Mouse (Mus musculus): Measurements from ENCODE around the gene Epn2. TPM values are rescaled to one million over a fixed set of nuclear protein-coding genes. Genes with fewer than 3 reads are reported as not detected.

Gene Epn2
- polyA plus RNA-seq, 1 experiment from 2014 or later = 19.7 TPM

DNA sequence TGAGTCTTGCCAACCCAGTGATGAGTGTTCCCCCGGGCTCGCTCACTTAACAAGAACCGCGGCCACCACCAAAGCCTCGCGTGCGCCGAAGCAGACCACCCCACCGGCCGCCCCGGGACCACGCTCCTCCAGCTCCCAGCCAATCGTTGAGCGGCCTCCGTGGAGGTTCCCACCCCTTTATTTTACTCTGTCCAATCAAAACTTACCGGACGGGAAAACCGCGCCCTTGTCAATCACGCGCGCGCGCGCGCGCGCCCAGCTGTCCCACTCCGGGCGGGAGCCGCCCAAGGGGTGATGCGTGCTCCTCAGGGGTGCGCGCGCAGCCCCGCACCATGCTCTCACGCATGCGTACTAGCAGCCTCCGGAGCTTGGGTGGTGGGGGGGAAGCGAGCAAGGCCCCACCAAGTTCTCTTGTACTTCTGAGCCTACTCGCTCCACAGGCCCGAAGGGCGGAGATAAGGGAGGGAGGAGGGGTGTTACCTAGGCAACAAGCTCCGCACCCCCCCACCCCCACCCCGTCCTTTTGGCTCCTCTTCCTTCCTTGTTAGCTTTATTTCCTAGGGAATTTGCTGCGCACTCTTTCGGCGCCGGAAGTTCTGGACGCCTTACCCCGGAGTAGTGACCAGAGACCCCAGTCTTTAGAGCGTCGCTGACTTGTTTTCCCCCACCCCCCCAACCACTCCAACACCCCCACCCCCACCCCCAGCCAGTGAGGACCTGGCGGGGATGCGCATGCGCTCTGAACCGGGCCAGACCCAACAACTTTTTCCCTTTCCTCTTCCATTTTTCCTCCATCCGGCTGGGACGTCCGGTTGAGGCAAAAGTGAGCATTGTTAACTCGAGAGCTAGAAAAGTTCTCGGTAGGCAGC is 85.1 kb downstream of the Epn2 start, which contains the start of gene Mapk7:
Gene Mapk7 (minus strand): TSS at position 278 of the 869 bp plus-strand sequence.
- under 1% methylated on average over 62 of the region's 62 CpGs for WGBS
- peak within 1 kb of the TSS; percentile 91 for H3K4me2 ChIP-seq (ENCODE audit: low read depth, low read length)
- peak; percentile 94 for ATAC-seq (replicated peaks; ENCODE audit: extremely low read depth, insufficient read depth, low FRiP score)
- H3K9me3 ChIP-seq (replicated peaks; ENCODE audit: control insufficient read depth, low read length) = no peaks in the 10 kb centered on the region; the same call in 1 of the 2 replicates
- H3K9ac ChIP-seq (ENCODE audit: low read length) = peak within 1 kb of the TSS; percentile 80
- peak within 1 kb of the TSS; percentile 90 for H3K27ac ChIP-seq (ENCODE audit: low read length)
- H3K4me1 ChIP-seq (ENCODE audit: control insufficient read depth, insufficient read depth, low read length) = peaks cover 14% of the 10 kb centered on the region
- H3K36me3 ChIP-seq (ENCODE audit: control insufficient read depth, insufficient read depth) = peaks cover 24% of the 10 kb centered on the region
- H3K27me3 ChIP-seq (ENCODE audit: control insufficient read depth, insufficient read depth, low read length) = no peaks in the 10 kb centered on the region
- H3K4me3 ChIP-seq (ENCODE audit: low read length) = peak within 1 kb of the TSS; percentile 73

DNA sequence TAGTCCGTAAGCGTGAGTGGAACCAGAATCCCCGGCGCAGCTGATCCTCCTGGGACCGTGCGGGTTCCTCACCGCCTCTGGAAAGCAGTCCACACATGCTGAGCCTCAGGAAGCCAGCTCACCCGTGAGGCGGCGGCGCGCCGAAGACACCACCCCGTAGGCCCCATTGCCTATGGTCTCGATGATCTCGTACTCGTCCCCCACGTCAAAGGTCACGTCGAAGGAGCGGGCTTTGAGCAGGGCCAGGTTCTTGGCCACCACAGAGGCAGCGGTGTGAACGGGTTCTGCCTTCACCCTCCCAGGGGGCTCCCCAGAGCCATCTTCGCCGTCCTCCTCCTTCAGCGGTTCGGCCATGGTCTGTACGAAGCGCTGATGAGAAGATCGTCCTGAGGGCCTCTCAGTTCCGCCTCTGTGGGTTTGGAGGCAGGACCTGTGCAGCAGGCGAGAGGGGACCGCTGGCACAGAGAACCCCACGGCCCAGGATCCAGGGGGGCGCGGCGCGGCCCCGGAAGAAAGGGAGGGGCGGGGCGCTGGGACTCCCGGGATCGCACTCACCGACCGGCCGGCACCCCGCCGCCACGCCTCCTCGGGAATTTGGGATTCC is 85.9 kb downstream of the Epn2 start:
- no peaks in the 10 kb centered on the region; the same call in 1 of the 2 replicates for H3K9me3 ChIP-seq (replicated peaks; ENCODE audit: control insufficient read depth, low read length)
- 1% methylated on average over 50 of the region's 50 CpGs for whole genome bisulfite sequencing
- peak overlapping the region; percentile 91 for H3K4me2 ChIP-seq (ENCODE audit: low read depth, low read length)

DNA sequence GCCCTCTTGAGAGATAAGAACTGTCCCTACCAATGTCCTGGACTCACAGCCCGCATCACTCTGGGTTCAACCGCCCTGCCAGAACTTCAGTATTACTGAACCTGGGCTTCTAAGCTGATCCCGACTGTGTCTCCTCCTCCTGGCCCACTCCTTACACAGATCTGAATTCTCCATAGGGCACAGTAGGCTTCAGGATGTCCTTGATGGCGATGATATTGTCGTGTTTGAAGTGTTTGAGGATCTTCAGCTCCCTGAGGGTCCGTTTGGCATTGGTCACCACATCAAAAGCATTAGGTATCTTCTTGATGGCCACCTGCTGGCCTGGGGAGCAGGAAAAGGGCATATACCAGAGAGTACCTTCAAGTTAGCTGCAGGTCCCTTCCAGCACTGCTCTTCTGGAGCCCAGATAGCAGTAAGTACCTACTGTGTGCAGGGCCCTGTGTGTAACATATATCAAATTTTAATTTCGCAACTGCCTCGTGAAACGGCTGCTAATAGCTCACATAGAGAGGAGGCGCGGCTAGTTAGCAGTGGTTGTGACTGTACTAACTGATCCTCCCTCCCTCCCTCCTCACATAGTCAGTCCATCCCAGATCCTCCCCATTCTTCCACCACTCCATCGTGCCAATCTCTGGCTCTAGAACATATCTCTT is 86.6 kb downstream of the Epn2 start:
- H3K4me3 ChIP-seq (ENCODE audit: low read length) = peak overlapping the region; percentile 73
- WGBS = 57% methylated on average over 12 of the region's 12 CpGs
- H3K9me3 ChIP-seq (replicated peaks; ENCODE audit: control insufficient read depth, low read length) = no peaks in the 10 kb centered on the region; the same call in 1 of the 2 replicates
- no peaks in the 10 kb centered on the region for H3K27me3 ChIP-seq (ENCODE audit: control insufficient read depth, insufficient read depth, low read length)
- no peak overlapping the region for H3K27ac ChIP-seq (ENCODE audit: low read length)
- H3K36me3 ChIP-seq (ENCODE audit: control insufficient read depth, insufficient read depth) = peaks cover 26% of the 10 kb centered on the region
- peak overlapping the region; percentile 80 for H3K9ac ChIP-seq (ENCODE audit: low read length)
- peaks cover 12% of the 10 kb centered on the region for H3K4me1 ChIP-seq (ENCODE audit: control insufficient read depth, insufficient read depth, low read length)
- H3K4me2 ChIP-seq (ENCODE audit: low read depth, low read length) = peak overlapping the region; percentile 91
- no peak for ATAC-seq (replicated peaks; ENCODE audit: extremely low read depth, insufficient read depth, low FRiP score)

More for the DNA sequence above, 85.9 kb downstream of the Epn2 start:
- Histone ChIP-seq H3K4me3 (ENCODE audit: low read length) (peak overlapping the region; percentile 73), H3K9ac (ENCODE audit: low read length) (peak overlapping the region; percentile 80), H3K4me1 (ENCODE audit: control insufficient read depth, insufficient read depth, low read length) (peaks cover 11% of the 10 kb centered on the region), H3K36me3 (ENCODE audit: control insufficient read depth, insufficient read depth) (peaks cover 26% of the 10 kb centered on the region), H3K27ac (ENCODE audit: low read length) (peak overlapping the region; percentile 74), H3K27me3 (ENCODE audit: control insufficient read depth, insufficient read depth, low read length) (no peaks in the 10 kb centered on the region)
- peak; percentile 34; the same call in 1 of the 2 replicates for ATAC-seq (replicated peaks; ENCODE audit: extremely low read depth, insufficient read depth, low FRiP score)

DNA sequence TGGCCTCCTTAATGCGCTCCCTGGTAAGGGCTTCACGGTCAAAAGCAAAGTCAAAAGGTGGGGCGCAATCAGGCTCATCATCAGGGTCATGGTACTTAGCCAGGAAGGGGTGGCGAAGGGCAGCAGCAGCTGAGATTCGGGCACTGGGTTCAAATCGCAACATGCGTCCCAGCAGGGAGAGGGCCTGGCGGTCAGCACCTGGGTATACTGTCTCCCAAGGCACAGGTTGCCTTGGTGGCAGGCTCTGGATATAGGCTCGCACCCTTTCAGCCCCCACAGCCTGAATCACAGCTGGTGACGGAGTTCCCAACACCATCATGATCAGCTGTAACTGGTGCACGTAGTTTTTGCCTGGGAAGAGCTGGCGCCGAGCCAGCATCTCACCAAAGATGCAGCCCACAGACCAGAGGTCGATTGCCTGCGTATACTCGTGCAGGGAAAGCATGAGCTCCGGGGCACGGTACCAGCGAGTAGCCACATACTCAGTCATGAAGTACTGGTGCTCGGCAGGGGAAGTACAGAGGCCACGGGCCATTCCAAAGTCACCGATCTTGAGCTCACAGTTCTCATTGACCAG is 88.5 kb downstream of the Epn2 start:
- 87% methylated on average over 22 of the region's 22 CpGs for WGBS

DNA sequence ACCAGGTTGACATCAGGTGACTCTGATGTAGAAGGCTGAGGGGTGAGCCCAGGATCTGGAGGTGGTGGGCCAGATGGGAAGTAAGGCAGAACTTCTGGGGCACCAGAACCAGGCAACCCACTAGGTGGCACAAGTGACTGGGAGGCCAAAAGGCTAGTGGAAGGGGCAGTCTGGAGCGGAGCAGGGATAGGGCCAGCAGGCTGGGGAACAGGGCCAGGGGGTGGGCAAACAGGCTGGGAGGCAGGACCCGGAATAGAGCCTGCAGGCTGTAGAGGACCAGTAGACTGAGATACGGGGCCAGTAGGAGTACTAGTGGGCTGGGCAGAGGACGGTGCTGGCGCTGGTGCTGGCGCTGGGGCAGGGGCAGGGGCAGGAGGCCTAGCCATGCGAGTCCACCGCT is 89.6 kb downstream of the Epn2 start:
- no peak overlapping the region for H3K4me2 ChIP-seq (ENCODE audit: low read depth, low read length)
- H3K9ac ChIP-seq (ENCODE audit: low read length) = no peak overlapping the region
- H3K36me3 ChIP-seq (ENCODE audit: control insufficient read depth, insufficient read depth) = peaks cover 26% of the 10 kb centered on the region
- H3K4me1 ChIP-seq (ENCODE audit: control insufficient read depth, insufficient read depth, low read length) = peaks cover 18% of the 10 kb centered on the region
- 93% methylated on average over 8 of the region's 8 CpGs for WGBS
- H3K4me3 ChIP-seq (ENCODE audit: low read length) = no peak overlapping the region
- no peak overlapping the region for H3K27ac ChIP-seq (ENCODE audit: low read length)
- no peaks in the 10 kb centered on the region for H3K27me3 ChIP-seq (ENCODE audit: control insufficient read depth, insufficient read depth, low read length)
- no peaks in the 10 kb centered on the region for H3K9me3 ChIP-seq (replicated peaks; ENCODE audit: control insufficient read depth, low read length)
- ATAC-seq (replicated peaks; ENCODE audit: extremely low read depth, insufficient read depth, low FRiP score) = no peak

More for the DNA sequence above, 88.5 kb downstream of the Epn2 start:
- Histone ChIP-seq H3K9me3 (replicated peaks; ENCODE audit: control insufficient read depth, low read length) (no peaks in the 10 kb centered on the region), H3K36me3 (ENCODE audit: control insufficient read depth, insufficient read depth) (peaks cover 26% of the 10 kb centered on the region), H3K27ac (ENCODE audit: low read length) (no peak overlapping the region), H3K27me3 (ENCODE audit: control insufficient read depth, insufficient read depth, low read length) (no peaks in the 10 kb centered on the region), H3K4me1 (ENCODE audit: control insufficient read depth, insufficient read depth, low read length) (peaks cover 22% of the 10 kb centered on the region), H3K4me3 (ENCODE audit: low read length) (no peak overlapping the region), H3K9ac (ENCODE audit: low read length) (no peak overlapping the region), H3K4me2 (ENCODE audit: low read depth, low read length) (no peak overlapping the region)
- no peak for ATAC-seq (replicated peaks; ENCODE audit: extremely low read depth, insufficient read depth, low FRiP score)

DNA sequence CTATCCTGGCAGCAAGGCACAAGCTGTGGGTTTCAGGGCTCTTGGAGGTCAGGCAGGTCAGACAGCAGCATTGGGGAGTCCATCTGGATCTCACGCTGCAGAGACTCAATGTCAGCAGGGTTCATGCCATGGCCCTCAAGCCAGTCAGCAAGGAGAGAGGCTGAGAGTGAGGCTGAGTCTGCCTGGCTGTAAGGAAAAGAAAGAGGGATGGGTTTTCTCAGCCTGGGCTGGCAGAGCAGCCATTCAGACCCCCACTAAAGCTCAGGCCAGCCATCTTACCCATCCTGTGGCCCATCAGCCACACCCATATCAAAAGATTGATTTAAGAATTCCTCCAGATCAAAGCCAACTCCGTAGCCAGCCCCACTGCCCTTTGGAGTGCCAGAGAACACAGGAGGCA is 90.4 kb downstream of the Epn2 start:
- Histone ChIP-seq H3K27ac (ENCODE audit: low read length) (no peak overlapping the region), H3K4me2 (ENCODE audit: low read depth, low read length) (no peak overlapping the region), H3K9me3 (replicated peaks; ENCODE audit: control insufficient read depth, low read length) (no peaks in the 10 kb centered on the region), H3K4me3 (ENCODE audit: low read length) (no peak overlapping the region), H3K36me3 (ENCODE audit: control insufficient read depth, insufficient read depth) (peaks cover 26% of the 10 kb centered on the region), H3K4me1 (ENCODE audit: control insufficient read depth, insufficient read depth, low read length) (peaks cover 18% of the 10 kb centered on the region), H3K27me3 (ENCODE audit: control insufficient read depth, insufficient read depth, low read length) (no peaks in the 10 kb centered on the region), H3K9ac (ENCODE audit: low read length) (no peak overlapping the region)
- 78% methylated on average over 2 of the region's 2 CpGs for WGBS
- ATAC-seq (replicated peaks; ENCODE audit: extremely low read depth, insufficient read depth, low FRiP score) = no peak

DNA sequence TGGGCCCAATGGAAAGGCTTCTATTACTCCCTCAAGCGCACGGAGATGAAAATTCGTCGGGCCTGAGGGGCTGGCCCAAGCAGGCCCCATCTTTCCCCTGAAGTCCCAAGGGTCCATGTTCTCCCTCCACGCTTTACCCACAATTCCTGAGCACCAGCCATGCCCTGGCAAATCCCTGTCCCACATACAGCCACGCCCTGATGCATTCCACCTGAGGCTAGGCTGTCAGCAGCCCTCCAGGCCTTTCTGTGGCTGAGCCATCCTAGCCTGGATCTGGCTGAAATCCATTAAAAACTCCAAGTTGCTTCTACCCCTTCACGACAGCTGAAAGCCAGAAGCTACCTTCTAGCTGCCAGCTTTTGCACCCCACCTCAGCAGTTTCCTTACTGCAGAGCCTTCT is 91.6 kb downstream of the Epn2 start:
- Histone ChIP-seq H3K4me2 (ENCODE audit: low read depth, low read length) (no peak overlapping the region), H3K36me3 (ENCODE audit: control insufficient read depth, insufficient read depth) (peaks cover 26% of the 10 kb centered on the region), H3K9me3 (replicated peaks; ENCODE audit: control insufficient read depth, low read length) (no peaks in the 10 kb centered on the region), H3K27me3 (ENCODE audit: control insufficient read depth, insufficient read depth, low read length) (no peaks in the 10 kb centered on the region), H3K9ac (ENCODE audit: low read length) (no peak overlapping the region), H3K4me3 (ENCODE audit: low read length) (no peak overlapping the region), H3K4me1 (ENCODE audit: control insufficient read depth, insufficient read depth, low read length) (peaks cover 13% of the 10 kb centered on the region), H3K27ac (ENCODE audit: low read length) (no peak overlapping the region)
- 83% methylated on average over 7 of the region's 7 CpGs for WGBS
- ATAC-seq (replicated peaks; ENCODE audit: extremely low read depth, insufficient read depth, low FRiP score) = no peak

DNA sequence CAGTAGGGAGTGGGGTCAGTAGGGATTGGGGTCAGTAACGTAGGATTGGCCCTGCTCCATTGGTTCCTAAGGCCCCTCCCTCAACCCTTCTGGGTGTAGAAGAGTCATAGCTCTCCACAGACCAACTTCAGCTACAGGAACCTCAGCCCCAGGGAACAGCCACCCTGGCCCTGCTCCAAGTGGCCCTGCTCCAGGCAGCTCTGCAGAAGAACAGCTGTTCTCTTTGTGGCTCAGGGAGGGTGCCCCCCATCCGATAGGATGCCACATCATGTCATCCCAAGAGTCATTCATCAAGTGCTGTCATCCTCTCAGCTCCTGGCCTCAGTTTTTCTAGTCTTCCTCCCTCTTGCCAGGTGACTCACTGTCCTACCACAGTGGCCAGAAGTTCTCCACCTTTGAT is 92.1 kb downstream of the Epn2 start:
- Histone ChIP-seq H3K36me3 (ENCODE audit: control insufficient read depth, insufficient read depth) (peaks cover 26% of the 10 kb centered on the region), H3K9me3 (replicated peaks; ENCODE audit: control insufficient read depth, low read length) (no peaks in the 10 kb centered on the region), H3K4me2 (ENCODE audit: low read depth, low read length) (peak overlapping the region; percentile 46), H3K27me3 (ENCODE audit: control insufficient read depth, insufficient read depth, low read length) (no peaks in the 10 kb centered on the region), H3K27ac (ENCODE audit: low read length) (no peak overlapping the region), H3K9ac (ENCODE audit: low read length) (no peak overlapping the region), H3K4me1 (ENCODE audit: control insufficient read depth, insufficient read depth, low read length) (peaks cover 10% of the 10 kb centered on the region), H3K4me3 (ENCODE audit: low read length) (no peak overlapping the region)
- peak; percentile 46 for ATAC-seq (replicated peaks; ENCODE audit: extremely low read depth, insufficient read depth, low FRiP score)
- WGBS = 16% methylated on average over 2 of the region's 2 CpGs

Measured in heart, embryonic 16.5 days (tissue).